Mouse (Mus musculus) midbrain, embryonic 13.5 days (tissue): ENCODE measurements at regions not wholly inside any gene's neighbourhood (a gene's known extent, or its start where the extent isn't known, plus 50 kb on each side); places are given as distances from the start of the nearest gene placed in this dataset.
A peak's percentile ranks its signal among the peaks of the same experiment; 100 is the strongest.
"Not testable (repeated sequence)": the region's sequence is repeated elsewhere in the genome, so short reads cannot be mapped to it uniquely, and the experiment has no call there.

Experiments
- ATAC-seq: fragments of 200-750 bp; cut with Nextera tagmentation; 2 replicates; pipeline ENCODE4 v1.8.0; 2017; ENCODE audit warnings: mild to moderate bottlenecking, moderate TSS enrichment, moderate library complexity
- H3K27ac ChIP-seq: fragments of 300-500 bp; sonication (generic); 2 replicates; pipeline ENCODE4 v1.5.1; 2015; ENCODE audit warnings: inconsistent platforms, mild to moderate bottlenecking, moderate library complexity
- H3K27me3 ChIP-seq: fragments of 300-500 bp; sonication (generic); 2 replicates; pipeline ENCODE4 v1.6.1; 2015; ENCODE audit warnings: mild to moderate bottlenecking, inconsistent platforms
- H3K36me3 ChIP-seq: fragments of 300-500 bp; sonication (generic); 2 replicates; pipeline ENCODE4 v1.6.1; 2015; ENCODE audit warnings: mild to moderate bottlenecking, inconsistent platforms
- H3K4me1 ChIP-seq: fragments of 300-500 bp; sonication (generic); replicated peaks from 2 replicates; pipeline ENCODE4 v1.6.1; 2015; ENCODE audit warnings: inconsistent platforms
- H3K4me2 ChIP-seq: fragments of 300-500 bp; sonication (generic); replicated peaks from 2 replicates; pipeline ENCODE4 v1.6.1; 2015; ENCODE audit warnings: moderate library complexity, mild to moderate bottlenecking, inconsistent platforms
- H3K4me3 ChIP-seq: fragments of 300-500 bp; sonication (generic); replicated peaks from 2 replicates; pipeline ENCODE4 v1.5.1; 2015; ENCODE audit warnings: mild to moderate bottlenecking, inconsistent platforms
- H3K9ac ChIP-seq: fragments of 300-500 bp; sonication (generic); replicated peaks from 2 replicates; pipeline ENCODE4 v1.6.1; 2015; ENCODE audit warnings: mild to moderate bottlenecking, inconsistent platforms
- H3K9me3 ChIP-seq: fragments of 300-500 bp; sonication (generic); 2 replicates; pipeline ENCODE4 v1.6.1; 2016; ENCODE audit warnings: mild to moderate bottlenecking, inconsistent platforms
- WGBS: fragments of 180-500 bp; shearing (Covaris S2); methylation state at CpG from one replicate; pipeline ENCODE4 v1.1.7; 2015; 5-methylcytosine and 5-hydroxymethylcytosine counted together

GRCm38 (mm10) chr1:17434064-17434463 is 711.6 kb downstream of the Crisp4 start:
- not testable (repeated sequence) for H3K4me2 ChIP-seq, H3K4me1 ChIP-seq, ATAC-seq, H3K4me3 ChIP-seq, H3K9me3 ChIP-seq, H3K9ac ChIP-seq, H3K36me3 ChIP-seq, H3K27me3 ChIP-seq, H3K27ac ChIP-seq
- 85% methylated on average over 5 of the region's 5 CpGs for WGBS

- no peak overlapping the region for H3K4me3 ChIP-seq
- no peaks in the 10 kb centered on the region for H3K9me3 ChIP-seq
- peak; percentile 83 for ATAC-seq
These were observed 729.7 kb downstream of the Crisp4 start for GRCm38 (mm10) chr1:17415958-17416357.

GRCm38 (mm10) chr1:17394893-17395292 is 750.8 kb downstream of the Crisp4 start:
- no peaks in the 10 kb centered on the region for H3K27me3 ChIP-seq
- ATAC-seq = no peak
- H3K27ac ChIP-seq = no peak overlapping the region
- H3K4me3 ChIP-seq = no peak overlapping the region
- no peak overlapping the region for H3K9ac ChIP-seq
- no peak overlapping the region for H3K4me2 ChIP-seq
- no peaks in the 10 kb centered on the region for H3K4me1 ChIP-seq
- 83% methylated on average over 9 of the region's 9 CpGs for WGBS
- no peaks in the 10 kb centered on the region for H3K36me3 ChIP-seq
- H3K9me3 ChIP-seq = peaks cover 4% of the 10 kb centered on the region; the same call in 1 of the 2 replicates

More at GRCm38 (mm10) chr1:17415958-17416357, 729.7 kb downstream of the Crisp4 start:
- Histone ChIP-seq H3K36me3 (no peaks in the 10 kb centered on the region), H3K27me3 (no peaks in the 10 kb centered on the region), H3K4me2 (no peak overlapping the region), H3K9ac (no peak overlapping the region), H3K4me1 (peaks cover 4% of the 10 kb centered on the region; the same call in 1 of the 2 replicates), H3K27ac (no peak overlapping the region)
- WGBS = 11% methylated on average over 3 of the region's 3 CpGs

- Histone ChIP-seq H3K9me3 (no peaks in the 10 kb centered on the region), H3K27me3 (no peaks in the 10 kb centered on the region), H3K27ac (no peak overlapping the region), H3K4me2 (no peak overlapping the region), H3K36me3 (no peaks in the 10 kb centered on the region), H3K4me1 (no peaks in the 10 kb centered on the region), H3K4me3 (no peak overlapping the region), H3K9ac (no peak overlapping the region)
- 90% methylated on average over 2 of the region's 2 CpGs for WGBS
- ATAC-seq = no peak
These were observed 753.4 kb downstream of the Crisp4 start for GRCm38 (mm10) chr1:17392114-17392819.

- WGBS = 78% methylated on average over 2 of the region's 2 CpGs
These were observed 768.1 kb downstream of the Crisp4 start for GRCm38 (mm10) chr1:17377562-17377961.

GRCm38 (mm10) chr1:17348271-17348670 is 797.4 kb downstream of the Crisp4 start:
- WGBS = 94% methylated on average over 1 of the region's 1 CpGs
- Histone ChIP-seq H3K4me1 (no peaks in the 10 kb centered on the region), H3K9me3 (no peaks in the 10 kb centered on the region), H3K4me3 (no peak overlapping the region), H3K4me2 (no peak overlapping the region), H3K9ac (no peak overlapping the region), H3K36me3 (no peaks in the 10 kb centered on the region), H3K27ac (no peak overlapping the region), H3K27me3 (no peaks in the 10 kb centered on the region)
- no peak for ATAC-seq

More at GRCm38 (mm10) chr1:17377562-17377961, 768.1 kb downstream of the Crisp4 start:
- H3K4me3 ChIP-seq = no peak overlapping the region
- no peak overlapping the region for H3K9ac ChIP-seq
- no peaks in the 10 kb centered on the region for H3K27me3 ChIP-seq
- no peak overlapping the region for H3K4me2 ChIP-seq
- no peak overlapping the region for H3K27ac ChIP-seq
- H3K9me3 ChIP-seq = no peaks in the 10 kb centered on the region
- H3K4me1 ChIP-seq = no peaks in the 10 kb centered on the region
- no peaks in the 10 kb centered on the region for H3K36me3 ChIP-seq
- no peak for ATAC-seq

- Histone ChIP-seq H3K4me3 (no peak overlapping the region), H3K9ac (no peak overlapping the region), H3K4me1 (no peaks in the 10 kb centered on the region), H3K27ac (no peak overlapping the region), H3K4me2 (no peak overlapping the region), H3K9me3 (no peaks in the 10 kb centered on the region), H3K27me3 (no peaks in the 10 kb centered on the region), H3K36me3 (no peaks in the 10 kb centered on the region)
- ATAC-seq = no peak
These were observed 807.9 kb downstream of the Crisp4 start for GRCm38 (mm10) chr1:17337827-17338226.

GRCm38 (mm10) chr1:17311392-17311791 is 834.3 kb downstream of the Crisp4 start:
- H3K36me3 ChIP-seq, H3K4me3 ChIP-seq, H3K4me1 ChIP-seq, ATAC-seq, H3K4me2 ChIP-seq, H3K9ac ChIP-seq, H3K27me3 ChIP-seq, H3K27ac ChIP-seq, H3K9me3 ChIP-seq: not testable (repeated sequence)
- 88% methylated on average over 1 of the region's 1 CpGs for WGBS

- H3K27me3 ChIP-seq, H3K9ac ChIP-seq, H3K4me2 ChIP-seq, ATAC-seq, H3K4me1 ChIP-seq, H3K9me3 ChIP-seq, H3K4me3 ChIP-seq, H3K27ac ChIP-seq, H3K36me3 ChIP-seq: not testable (repeated sequence)
These were observed 835.8 kb downstream of the Crisp4 start for GRCm38 (mm10) chr1:17309928-17310327.
